Mouse (Mus musculus) liver (tissue): ENCODE data around the gene Tmem223.

Source experiments
- DNase-seq: peaks from one replicate; pipeline ENCODE4 v3.0.0-alpha.2; 2020; ENCODE audit warnings: mixed read lengths

The Tmem223 gene

GRCm38 (mm10) chr19:8747368-8747767 lies 23.4 kb upstream of the Tmem223 start:
- no peak for DNase-seq

- DNase-seq, result no peak
These were observed 15.1 kb upstream of the Tmem223 start for GRCm38 (mm10) chr19:8755652-8756051.

GRCm38 (mm10) chr19:8756635-8757387 lies 14.0 kb upstream of the Tmem223 start, which contains the start of gene Nxf1:
Nxf1 (plus strand) TSS chr19:8757073.
- peak; percentile 96 for DNase-seq

DNA sequence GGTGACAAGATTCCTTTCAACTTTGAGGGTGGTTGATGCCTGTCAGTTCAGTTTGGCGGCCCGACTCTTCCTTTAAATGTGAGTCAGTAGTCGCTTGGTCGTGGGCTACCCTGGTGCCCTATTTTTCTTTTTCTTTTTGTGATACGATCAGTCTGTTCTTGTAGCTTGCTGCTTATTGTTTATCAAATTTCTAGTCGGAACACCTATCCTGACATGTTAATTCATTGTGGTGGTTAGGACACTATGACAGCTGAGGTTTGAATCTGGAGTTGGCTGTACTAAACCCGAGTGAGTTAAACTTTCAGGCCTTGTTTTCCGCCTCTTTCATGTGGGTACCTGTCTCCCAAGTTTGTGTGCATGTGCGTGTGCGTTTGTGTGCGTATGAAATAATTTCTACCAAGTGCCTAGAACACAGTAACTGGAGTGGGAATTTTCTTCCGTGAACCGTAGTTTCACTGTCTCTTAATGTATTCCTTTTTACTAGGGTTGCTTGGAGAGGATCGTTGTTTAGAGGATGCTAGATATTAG lies 13.3 kb upstream of the Tmem223 start:
- no peak for DNase-seq

GRCm38 (mm10) chr19:8758899-8759298 lies 11.9 kb upstream of the Tmem223 start:
- no peak for DNase-seq

DNA sequence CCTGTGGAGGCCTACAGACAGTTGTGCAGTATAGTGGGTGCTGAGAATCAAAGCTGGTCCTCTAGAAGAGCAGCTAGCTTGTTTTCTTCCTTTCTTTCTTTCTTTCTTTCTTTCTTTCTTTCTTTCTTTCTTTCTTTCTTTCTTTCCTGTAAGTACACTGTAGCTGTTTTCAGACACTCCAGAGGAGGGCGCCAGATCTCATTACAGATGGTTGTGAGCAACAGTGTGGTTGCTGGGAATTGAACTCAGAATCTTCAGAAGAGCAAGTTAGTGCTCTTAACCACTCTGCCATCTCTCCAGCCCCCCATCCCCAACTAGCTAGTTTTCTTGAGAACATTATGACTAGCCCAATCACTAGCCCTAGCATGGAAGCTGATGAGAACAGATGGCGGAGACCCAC lies 10.0 kb upstream of the Tmem223 start:
- peak; percentile 33 for DNase-seq

DNA sequence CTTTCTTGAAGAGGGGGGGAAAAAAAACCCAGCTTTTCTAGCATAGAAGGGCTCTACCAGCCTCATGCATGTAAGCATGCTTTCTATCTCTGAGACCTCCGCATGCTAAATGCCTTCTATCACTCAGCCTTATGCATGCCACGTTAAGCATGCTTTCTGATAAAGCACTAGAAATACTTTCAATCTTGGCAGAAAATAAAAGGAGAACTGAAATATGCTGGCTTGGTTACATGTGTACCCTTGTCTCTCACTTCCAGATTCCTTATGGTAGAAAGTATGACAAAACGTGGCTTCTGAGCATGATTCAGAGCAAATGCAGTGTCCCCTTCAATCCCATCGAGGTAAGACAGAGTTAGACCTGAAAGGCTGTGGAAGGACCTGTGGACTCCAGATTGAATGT lies 7.5 kb upstream of the Tmem223 start:
- no peak for DNase-seq

DNA sequence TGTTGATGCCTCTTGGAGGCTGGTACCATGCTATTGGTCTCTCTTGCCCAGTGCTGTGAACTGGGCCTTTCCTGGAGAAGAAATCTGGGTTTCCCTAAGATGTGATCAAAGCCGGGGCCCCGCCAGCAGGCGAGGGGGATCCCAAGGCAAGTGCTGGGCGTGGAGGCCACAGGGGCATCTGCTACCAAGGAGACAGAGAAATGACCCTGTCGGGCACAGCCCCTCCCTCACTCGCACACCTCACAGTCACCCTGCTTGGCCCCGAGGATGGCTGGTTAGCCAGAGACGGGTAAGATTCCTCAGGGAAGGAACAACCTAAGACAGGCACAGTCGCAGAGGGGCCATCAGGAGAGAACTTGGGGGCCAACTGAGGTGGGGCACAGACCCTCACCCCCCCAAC lies 5.2 kb upstream of the Tmem223 start:
- no peak for DNase-seq

- DNase-seq, result peak; percentile 60
These were observed 2.2 kb downstream of the Tmem223 start for GRCm38 (mm10) chr19:8772996-8773395.

DNA sequence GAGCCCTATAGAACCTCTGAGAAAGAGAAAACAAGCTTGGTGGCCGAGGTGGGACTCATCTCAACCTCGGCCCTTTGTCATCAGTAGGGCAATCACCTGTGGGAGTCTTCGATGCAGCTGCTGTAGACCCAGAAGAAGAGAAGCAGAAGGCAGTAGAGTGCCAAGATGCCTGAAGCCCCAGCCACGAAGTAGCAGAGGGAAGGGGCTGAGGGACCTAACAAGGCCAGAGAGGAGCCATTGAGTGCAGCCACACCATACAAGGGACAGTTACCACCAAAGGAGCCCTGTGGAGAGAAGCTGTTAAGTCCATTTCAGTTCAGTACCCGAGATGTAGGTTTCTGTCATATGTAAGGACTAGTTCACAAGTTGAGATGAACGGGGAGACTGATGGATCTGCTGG lies 2.6 kb downstream of the Tmem223 start:
- DNase-seq, result no peak

- peak; percentile 96 for DNase-seq
These were observed 3.5 kb downstream of the Tmem223 start, which contains the start of gene Tmem179b for GRCm38 (mm10) chr19:8774086-8774835. Tmem179b (minus strand) TSS chr19:8774467.

DNA sequence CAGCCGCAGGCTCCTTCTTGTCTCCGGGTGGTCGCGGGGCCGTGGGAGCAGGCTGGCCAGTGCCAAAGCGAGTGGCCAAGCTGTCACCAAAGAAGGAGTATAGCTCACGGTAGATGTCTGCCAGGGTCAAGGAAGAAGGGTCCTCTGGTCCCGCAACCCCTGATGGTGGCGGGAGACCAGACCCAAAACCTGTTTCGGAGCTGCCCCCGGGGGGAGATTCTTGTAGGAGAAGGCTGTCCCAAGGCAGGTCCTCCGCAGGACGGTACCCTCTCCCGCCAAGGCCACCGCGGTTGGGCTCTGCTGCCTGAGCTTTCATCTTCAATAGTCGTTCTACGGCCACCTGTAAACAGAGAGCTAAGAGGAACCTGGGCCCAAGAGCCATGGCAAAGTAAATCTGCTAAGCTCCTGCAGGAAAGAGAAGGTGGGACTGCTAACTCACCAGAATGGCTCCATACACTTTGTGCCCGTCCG lies 4.2 kb downstream of the Tmem223 start:
- peak; percentile 26 for DNase-seq

DNA sequence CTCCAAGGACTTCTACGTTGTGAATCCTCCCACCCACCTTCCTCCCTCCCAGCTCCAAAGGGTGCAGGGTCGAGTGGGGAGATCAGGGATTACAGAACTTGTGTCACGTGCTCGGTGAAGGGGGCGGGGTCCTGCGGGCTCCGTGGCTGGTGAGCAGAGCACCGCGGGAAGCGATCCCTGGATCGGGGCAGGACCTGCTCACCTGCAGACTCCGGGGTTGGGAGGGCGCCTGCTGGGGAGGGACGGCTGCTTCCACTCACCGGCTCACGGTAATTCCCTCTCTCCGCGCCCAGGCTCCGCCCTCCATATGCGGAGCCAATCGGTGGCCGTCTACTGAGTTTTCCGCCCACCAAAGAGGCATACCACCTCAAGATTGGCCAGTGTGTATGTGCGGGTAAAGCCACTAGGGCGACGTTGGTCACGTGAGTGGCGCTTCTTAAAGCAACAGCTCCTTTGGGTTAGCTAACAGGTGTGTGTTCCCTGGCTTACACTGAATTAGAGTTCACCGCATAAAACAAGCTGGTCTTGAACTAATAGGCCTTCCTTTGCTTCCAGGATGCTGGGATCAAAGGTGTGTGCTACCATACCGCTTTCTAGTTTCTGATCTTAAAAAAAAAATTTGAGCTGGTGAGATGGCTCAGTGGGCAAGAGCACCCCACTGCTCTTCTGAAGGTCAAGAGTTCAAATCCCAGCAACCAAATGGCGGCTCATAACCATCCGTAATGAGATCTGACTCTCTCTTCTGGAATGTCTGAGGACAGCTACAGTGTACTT lies 15.4 kb downstream of the Tmem223 start, which contains the start of gene Taf6l:
Taf6l (minus strand) TSS at position 410 of the 774 bp plus-strand sequence.
- DNase-seq, result peak; percentile 95

- no peak for DNase-seq
These were observed 17.7 kb downstream of the Tmem223 start for GRCm38 (mm10) chr19:8788521-8788920.

- DNase-seq, result no peak
These were observed 18.4 kb downstream of the Tmem223 start for GRCm38 (mm10) chr19:8789171-8789570.

DNA sequence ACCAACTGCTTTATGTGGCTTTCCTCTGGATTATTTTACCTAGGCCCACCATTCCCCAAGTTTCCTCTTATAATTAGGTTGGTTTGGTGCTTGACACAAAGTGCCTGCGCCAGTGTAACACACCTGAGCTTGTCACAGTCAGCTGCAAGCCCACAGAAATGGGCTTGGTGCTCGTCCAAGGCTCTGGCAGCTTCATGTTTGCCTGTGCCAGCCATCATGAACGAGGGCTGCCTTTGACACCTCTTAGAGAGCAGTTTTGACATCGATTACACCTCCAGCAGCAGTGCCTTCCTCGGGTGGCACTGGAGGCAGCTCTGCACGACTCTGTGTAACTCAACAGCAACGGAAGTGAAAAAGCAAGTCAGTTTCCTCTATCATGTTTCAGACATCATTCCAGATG lies 19.4 kb downstream of the Tmem223 start:
- DNase-seq, result no peak

- DNase-seq, result peak; percentile 93
These were observed 27.6 kb downstream of the Tmem223 start, which contains the start of gene Polr2g for GRCm38 (mm10) chr19:8798264-8798946. Polr2g (minus strand) TSS chr19:8798577.

DNA sequence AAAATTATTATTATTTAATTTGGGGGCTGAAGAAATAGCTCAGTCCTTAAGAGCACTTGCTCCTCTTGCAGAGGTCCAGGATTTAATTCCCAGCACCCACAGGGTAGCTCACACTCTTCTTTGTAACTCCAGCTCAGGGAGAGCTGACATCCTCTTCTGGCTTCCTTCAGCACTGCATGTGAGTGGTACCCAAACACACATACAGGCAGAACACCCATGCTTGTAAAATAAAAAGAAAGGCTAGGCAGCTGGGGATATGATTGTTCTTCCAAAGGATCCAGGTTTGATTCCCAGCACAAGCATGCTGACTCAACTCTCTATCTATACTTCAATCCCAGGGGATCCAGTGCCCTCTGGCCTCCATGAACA lies 28.1 kb downstream of the Tmem223 start:
- DNase-seq, result no peak

- DNase-seq, result peak; percentile 97
These were observed 31.5 kb downstream of the Tmem223 start, which contains the start of gene Zbtb3 for GRCm38 (mm10) chr19:8802130-8802821. Zbtb3 (plus strand) TSS chr19:8802555.

DNA sequence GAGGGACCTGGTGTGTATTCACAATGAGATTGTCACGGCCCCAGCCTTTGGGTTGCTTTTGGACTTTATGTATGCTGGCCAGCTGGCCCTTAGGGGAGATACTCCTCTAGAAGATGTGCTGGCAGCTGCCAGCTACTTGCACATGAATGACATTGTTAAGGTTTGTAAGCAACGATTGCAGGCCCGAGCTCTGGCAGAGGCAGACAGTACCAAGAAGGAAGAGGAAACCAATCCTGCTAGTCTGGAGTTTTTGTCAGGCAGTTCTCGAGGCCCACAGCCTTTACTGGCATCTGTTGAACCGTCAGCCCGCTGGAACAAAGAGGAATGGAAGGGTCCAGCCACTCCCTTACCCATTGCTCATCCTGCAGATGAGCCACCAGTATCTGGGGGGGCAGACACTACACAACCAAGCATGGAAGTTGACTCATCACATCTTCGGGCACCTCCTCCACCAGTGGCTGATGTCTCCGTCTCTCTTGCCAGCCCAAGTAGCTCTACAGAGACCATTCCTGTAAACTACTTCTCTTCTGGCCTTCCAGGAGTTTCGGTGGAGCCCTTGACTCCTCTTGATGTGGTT lies 32.5 kb downstream of the Tmem223 start:
- no peak for DNase-seq
